Mouse (Mus musculus) ES-Bruce4 (cell line): ENCODE data around the gene Rai2.
"Not testable (repeated sequence)": the region's sequence is repeated elsewhere in the genome, so short reads cannot be mapped to it uniquely, and the experiment has no call there.

Source experiments
- CTCF ChIP-seq: IDR thresholded peaks from one replicate; pipeline ENCODE4 v1.8.1; 2011; ENCODE audit warnings: low read depth, low read length
- POLR2A ChIP-seq: IDR thresholded peaks from one replicate; pipeline ENCODE4 v1.8.1; 2011; ENCODE audit warnings: low read length; ENCODE audit not compliant: insufficient read depth

- not testable (repeated sequence) for TF ChIP-seq CTCF, POLR2A
Measured at GRCm38 (mm10) chrX:161826186-161826585, 109.3 kb downstream of the Rai2 start.
